Mouse (Mus musculus) granulocyte monocyte progenitor cell, adult 5-6 weeks (primary cell): ENCODE results near the gene Slc25a11. TPM values are rescaled to one million over a fixed set of nuclear protein-coding genes. Genes with fewer than 3 reads are reported as not detected.

Experiments used
- ATAC-seq: replicated peaks from 2 replicates; pipeline ENCODE4 v1.8.0; 2016; ENCODE audit warnings: mild to moderate bottlenecking, moderate TSS enrichment, inconsistent platforms; ENCODE audit not compliant: poor library complexity, severe bottlenecking
- total RNA-seq, 2 experiments: library from RNA; stranded (forward) in 1 of 2; stranded (reverse) in 1 of 2; fragments of 200-712, 200-1000 nt in 1 of 2; fragments of >200 nt in 1 of 2; fragmentation: Nextera tagmentation in 1 of 2; gene quantifications; 2 replicates each; pipeline ENCODE4 v1.2.3; 2014 to 2017

Slc25a11 gene
- total RNA-seq, 2 experiments from 2014 or later, result 63.3 to 91.7 TPM

GRCm38 (mm10) chr11:70652884-70653344, 5.6 kb upstream of the Slc25a11 start:
- peak; percentile 16; the same call in 1 of the 2 replicates for ATAC-seq

- ATAC-seq, result no peak
Observed at GRCm38 (mm10) chr11:70652029-70652883, 5.0 kb upstream of the Slc25a11 start.

- no peak for ATAC-seq
Observed at GRCm38 (mm10) chr11:70651391-70651790, 4.1 kb upstream of the Slc25a11 start.

- peak; percentile 15 for ATAC-seq
Observed at GRCm38 (mm10) chr11:70650322-70651175, 3.3 kb upstream of the Slc25a11 start.

GRCm38 (mm10) chr11:70649185-70649734, 2.0 kb upstream of the Slc25a11 start:
- no peak for ATAC-seq

- ATAC-seq, result no peak
Observed at GRCm38 (mm10) chr11:70648512-70648911, 1.2 kb upstream of the Slc25a11 start.

GRCm38 (mm10) chr11:70647716-70648420, 589 bp upstream of the Slc25a11 start:
- 0 out of 2 replicates have a peak, but pooled peaks have one; percentile 15 for ATAC-seq

- no peak for ATAC-seq
Observed at GRCm38 (mm10) chr11:70646259-70646555, 1.1 kb downstream of the Slc25a11 start.

GRCm38 (mm10) chr11:70645461-70646258, 1.6 kb downstream of the Slc25a11 start:
- no peak for ATAC-seq

- ATAC-seq, result no peak
Observed at GRCm38 (mm10) chr11:70644564-70645103, 2.6 kb downstream of the Slc25a11 start.

GRCm38 (mm10) chr11:70643051-70643450, 4.2 kb downstream of the Slc25a11 start:
- ATAC-seq, result no peak

GRCm38 (mm10) chr11:70641241-70641640, 6.0 kb downstream of the Slc25a11 start:
- no peak for ATAC-seq

GRCm38 (mm10) chr11:70639976-70640375, 7.3 kb downstream of the Slc25a11 start:
- ATAC-seq, result no peak; the same call in 1 of the 2 replicates

- ATAC-seq, result peak; percentile 25; the same call in 1 of the 2 replicates
Observed at GRCm38 (mm10) chr11:70638714-70639278, 8.5 kb downstream of the Slc25a11 start, which contains the start of gene Gp1ba. Gene Gp1ba (plus strand): TSS chr11:70639122.

GRCm38 (mm10) chr11:70638293-70638692, 9.0 kb downstream of the Slc25a11 start:
- no peak for ATAC-seq

GRCm38 (mm10) chr11:70637764-70638163, 9.5 kb downstream of the Slc25a11 start:
- ATAC-seq, result no peak

- no peak for ATAC-seq
Observed at GRCm38 (mm10) chr11:70635601-70636000, 11.7 kb downstream of the Slc25a11 start.

- ATAC-seq, result 0 out of 2 replicates have a peak, but pooled peaks have one; percentile 12
Observed at GRCm38 (mm10) chr11:70630129-70630528, 17.1 kb downstream of the Slc25a11 start.
